Mouse (Mus musculus): Measurements from ENCODE around the gene Spata25.

DNA sequence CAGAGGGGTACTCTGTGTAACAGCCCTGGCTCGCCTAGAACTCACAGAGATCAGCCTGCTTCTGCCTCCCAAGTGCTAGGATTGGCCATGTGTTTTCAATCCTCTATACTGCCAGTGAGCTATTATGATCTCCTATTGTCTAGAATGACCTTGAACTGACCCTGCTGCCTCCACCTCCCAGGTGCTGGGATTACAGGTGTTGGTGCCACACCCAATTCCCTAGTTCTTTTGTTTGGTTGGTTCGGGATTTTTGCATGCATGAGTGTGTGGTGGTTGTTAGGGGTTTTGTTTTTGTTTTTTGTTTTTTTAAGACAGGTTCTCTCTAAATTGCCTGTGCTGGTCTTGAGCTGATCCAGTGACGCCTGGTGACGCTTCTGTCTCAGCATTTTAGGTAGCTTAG, 4.4 kb downstream of the Spata25 start:
- TF ChIP-seq POLR2A (IDR thresholded peaks at IDR 0.05; ENCODE audit: control insufficient read depth, extremely low read depth, insufficient read depth, low read length, poor library complexity) (no peak), CTCF (IDR thresholded peaks at IDR 0.05; ENCODE audit: borderline replicate concordance, control insufficient read depth, extremely low read depth, insufficient read depth, low read length, poor library complexity) (no peak)
